Mouse (Mus musculus) CH12.LX (cell line): Measurements from ENCODE around the gene Il17a. TPM values are rescaled to one million over a fixed set of nuclear protein-coding genes. Genes with fewer than 3 reads are reported as not detected.

Source experiments
- DNase-seq: peaks from one replicate; pipeline ENCODE4 v3.0.0-alpha.2; 2013; ENCODE audit errors: extremely low read depth
- H3K27ac ChIP-seq: 2 replicates; pipeline ENCODE4 v1.5.1; 2012; ENCODE audit warnings: low read depth, mild to moderate bottlenecking, control low read depth, moderate library complexity; ENCODE audit not compliant: insufficient read depth
- H3K27me3 ChIP-seq: replicated peaks from 2 replicates; pipeline ENCODE3; 2012; ENCODE audit warnings: inconsistent platforms
- H3K36me3 ChIP-seq, 2 experiments: replicated peaks in 1 of 2; 2 replicates each; pipeline versions ENCODE3 to v1.6.1; 2012; ENCODE audit warnings: inconsistent platforms in 1 of 2, low read length in 1 of 2, mild to moderate bottlenecking in 1 of 2, mixed read lengths in 1 of 2, moderate library complexity in 1 of 2; ENCODE audit not compliant: control insufficient read depth in 1 of 2, insufficient read depth in 1 of 2
- H3K4me1 ChIP-seq, 2 experiments: 2 replicates each; pipeline ENCODE4 v1.6.1; 2012; ENCODE audit warnings: inconsistent platforms in 1 of 2, moderate library complexity in 1 of 2; ENCODE audit not compliant: insufficient read depth in 2 of 2, control insufficient read depth in 1 of 2
- H3K4me2 ChIP-seq: 2 replicates; pipeline ENCODE4 v1.6.1; 2012; ENCODE audit warnings: low read depth, mild to moderate bottlenecking, control low read depth; ENCODE audit not compliant: poor library complexity, insufficient read depth, severe bottlenecking
- H3K4me3 ChIP-seq, 3 experiments: fragments of 150-350 bp in 1 of 3; sonication (generic) in 1 of 3; replicated peaks in 1 of 3; 2 replicates each; pipeline versions ENCODE3 to v1.5.1; 2011 to 2012; ENCODE audit warnings: low read depth in 2 of 3, low read length in 2 of 3, mild to moderate bottlenecking in 2 of 3, moderate library complexity in 2 of 3, control low read depth in 1 of 3, improper control_type of control experiment in 1 of 3, inconsistent platforms in 1 of 3, mixed read lengths in 1 of 3; ENCODE audit not compliant: poor library complexity in 1 of 3
- H3K79me2 ChIP-seq: replicated peaks from 2 replicates; pipeline ENCODE4 v1.6.1; 2012; ENCODE audit warnings: mild to moderate bottlenecking, moderate library complexity; ENCODE audit not compliant: control insufficient read depth, poor library complexity, insufficient read depth, severe bottlenecking; ENCODE audit errors: extremely low read depth
- H3K9ac ChIP-seq: 2 replicates; pipeline ENCODE4 v1.6.1; 2012; ENCODE audit warnings: low read depth, mild to moderate bottlenecking, control low read depth, moderate library complexity; ENCODE audit not compliant: insufficient read depth
- H3K9me3 ChIP-seq: replicated peaks from 2 replicates; pipeline ENCODE3; 2012; ENCODE audit warnings: low read length, inconsistent platforms, mixed read lengths
- BHLHE40 ChIP-seq: IDR thresholded peaks from 2 replicates; pipeline ENCODE4 v1.6.1; 2011; ENCODE audit warnings: mild to moderate bottlenecking, low read depth, low read length, improper control_type of control experiment
- CHD1 ChIP-seq: IDR thresholded peaks from 2 replicates; pipeline ENCODE4 v1.6.1; 2012; ENCODE audit warnings: low read depth, low read length, improper control_type of control experiment, inconsistent platforms
- CHD2 ChIP-seq: IDR thresholded peaks from 2 replicates; pipeline ENCODE4 v1.6.1; 2011; ENCODE audit warnings: low read length, improper control_type of control experiment
- CTCF ChIP-seq, 2 experiments: IDR thresholded peaks in 1 of 2; conservative IDR thresholded peaks in 1 of 2; 2 replicates each; pipeline ENCODE4 v1.5.1; 2011 to 2012; ENCODE audit warnings: low read depth in 2 of 2, low read length in 2 of 2, improper control_type of control experiment in 1 of 2, inconsistent platforms in 1 of 2, mild to moderate bottlenecking in 1 of 2, moderate library complexity in 1 of 2
- EP300 ChIP-seq: IDR thresholded peaks from 2 replicates; pipeline ENCODE4 v1.6.1; 2011; ENCODE audit warnings: low read length, improper control_type of control experiment
- ETS1 ChIP-seq: conservative IDR thresholded peaks from 2 replicates; pipeline ENCODE4 v1.6.1; 2012; ENCODE audit warnings: low read depth, mild to moderate bottlenecking, inconsistent platforms, low read length, improper control_type of control experiment, moderate library complexity
- IRF4 ChIP-seq: IDR thresholded peaks from 2 replicates; pipeline ENCODE4 v1.6.1; 2014; ENCODE audit warnings: low read depth, mild to moderate bottlenecking, inconsistent platforms, low read length, improper control_type of control experiment
- JUN ChIP-seq: IDR thresholded peaks from 2 replicates; pipeline ENCODE4 v1.6.1; 2011; ENCODE audit warnings: low read depth, mild to moderate bottlenecking, low read length, improper control_type of control experiment, moderate library complexity; ENCODE audit not compliant: insufficient read depth
- JUND ChIP-seq: conservative IDR thresholded peaks from 2 replicates; pipeline ENCODE4 v1.6.1; 2011; ENCODE audit warnings: low read depth, low read length, improper control_type of control experiment
- MEF2A ChIP-seq: IDR thresholded peaks from 2 replicates; pipeline ENCODE4 v1.6.1; 2014; ENCODE audit warnings: low read depth, mild to moderate bottlenecking, inconsistent platforms, low read length, improper control_type of control experiment, borderline replicate concordance
- POLR2A ChIP-seq: IDR thresholded peaks from 2 replicates; pipeline ENCODE4 v1.6.1; 2011; ENCODE audit warnings: low read depth, mild to moderate bottlenecking, improper control_type of control experiment, low read length
- POLR2AphosphoS2 ChIP-seq: IDR thresholded peaks from 2 replicates; pipeline ENCODE4 v1.6.1; 2011; ENCODE audit warnings: low read depth, low read length, improper control_type of control experiment
- RAD21 ChIP-seq: IDR thresholded peaks from 2 replicates; pipeline ENCODE4 v1.6.1; 2011; ENCODE audit warnings: low read depth, mild to moderate bottlenecking, low read length, improper control_type of control experiment, moderate library complexity
- SIN3A ChIP-seq: IDR thresholded peaks from 2 replicates; pipeline ENCODE4 v1.6.1; 2012; ENCODE audit warnings: low read length, improper control_type of control experiment, inconsistent platforms
- SMC3 ChIP-seq: IDR thresholded peaks from 2 replicates; pipeline ENCODE4 v1.6.1; 2011; ENCODE audit warnings: low read depth, low read length, improper control_type of control experiment
- TBP ChIP-seq: conservative IDR thresholded peaks from 2 replicates; pipeline ENCODE4 v1.6.1; 2011; ENCODE audit warnings: low read depth, low read length, improper control_type of control experiment
- TCF12 ChIP-seq: IDR thresholded peaks from 2 replicates; pipeline ENCODE4 v1.6.1; 2014; ENCODE audit warnings: low read depth, mild to moderate bottlenecking, inconsistent platforms, low read length, improper control_type of control experiment
- USF2 ChIP-seq: conservative IDR thresholded peaks from 2 replicates; pipeline ENCODE4 v1.6.1; 2011; ENCODE audit warnings: low read depth, low read length, improper control_type of control experiment
- ZC3H11A ChIP-seq: IDR thresholded peaks from 2 replicates; pipeline ENCODE4 v1.6.1; 2012; ENCODE audit warnings: low read depth, mild to moderate bottlenecking, inconsistent platforms, low read length, improper control_type of control experiment
- ZMIZ1 ChIP-seq: IDR thresholded peaks from 2 replicates; pipeline ENCODE4 v1.6.1; 2012; ENCODE audit warnings: low read depth, mild to moderate bottlenecking, inconsistent platforms, low read length, improper control_type of control experiment
- ZNF384 ChIP-seq: IDR thresholded peaks from 2 replicates; pipeline ENCODE4 v1.6.1; 2012; ENCODE audit warnings: low read depth, low read length, improper control_type of control experiment, inconsistent platforms
- dilution Hi-C: fragments of 300-500 bp; cut with MboI; formaldehyde crosslinking; loops from 2 replicates; pipeline ENCODE4 v1.14.3; 2020; ENCODE audit warnings: low sequenced_read_pairs; ENCODE audit not compliant: extremely low pct_unique_long_range_greater_than_20kb, extremely low pct_ligation_motif_present
- in situ Hi-C: fragments of 300-500 bp; cut with MboI; formaldehyde crosslinking; loops from 3 replicates; pipeline ENCODE4 v1.14.3; 2019; ENCODE audit warnings: low sequenced_read_pairs, low pct_ligation_motif_present, low pct_unique_long_range_greater_than_20kb, mixed read lengths
- polyA plus RNA-seq: library from polyadenylated mRNA; unstranded; fragments of >175 nt; gene quantifications from 2 replicates; pipeline ENCODE4 v1.2.1, GENCODE M21; 2012; ENCODE audit warnings: low read depth; ENCODE audit not compliant: insufficient read length
- total RNA-seq, 2 experiments: library from RNA; depleted of rRNA; stranded (reverse); fragments of 300-350 nt in 1 of 2; fragments of >200 nt in 1 of 2; gene quantifications; 2 replicates each; pipeline ENCODE4 v1.2.3; 2012 to 2014

Il17a gene
- total and polyA plus RNA-seq, 3 experiments: 0.13 to 0.39 TPM; not detected in 1

- Histone ChIP-seq H3K4me2 (no peak overlapping the region), H3K36me3 (no peaks in the 10 kb centered on the region), H3K4me3 (no peak overlapping the region), H3K27me3 (no peaks in the 10 kb centered on the region), H3K4me1 (peaks cover 2 to 13% of the 10 kb centered on the region in 2 experiments)
- TF ChIP-seq BHLHE40 (0 out of 2 replicates have a peak, but pooled peaks have one; percentile 6), ETS1 (peak; percentile 35), TBP (no peak), SIN3A (no peak), POLR2AphosphoS2 (no peak), POLR2A (no peak), CHD1 (no peak), ZMIZ1 (no peak), IRF4 (peak; percentile 81), JUN (peak; percentile 37), CHD2 (no peak), ZNF384 (peak; percentile 94), MEF2A (peak; percentile 39; the same call in 1 of the 2 replicates), TCF12 (peak; percentile 37; the same call in 1 of the 2 replicates), EP300 (peak; percentile 69), JUND (peak; percentile 56)
- TF ChIP-seq, all 38 proteins: peak for 9
- Histone ChIP-seq H3K9me3 (no peaks in the 10 kb centered on the region), H3K79me2 (no peaks in the 10 kb centered on the region), H3K9ac (no peak overlapping the region), H3K27ac (no peak overlapping the region)
- in situ Hi-C loops (no loop called here), dilution Hi-C loops (no loop called here)
- peak; percentile 55 for DNase-seq
Observed at GRCm38 (mm10) chr1:20693634-20694313, 36.9 kb upstream of the Il17a start.

GRCm38 (mm10) chr1:20700011-20700410 is 30.7 kb upstream of the Il17a start:
- Histone ChIP-seq H3K79me2 (no peaks in the 10 kb centered on the region), H3K4me1 (peaks cover 0 to 4% of the 10 kb centered on the region in 2 experiments; a peak in 2 of 4 replicates), H3K4me3 (no peak overlapping the region), H3K4me2 (no peak overlapping the region), H3K36me3 (no peaks in the 10 kb centered on the region), H3K27me3 (no peaks in the 10 kb centered on the region), H3K9ac (no peak overlapping the region), H3K27ac (no peak overlapping the region), H3K9me3 (no peaks in the 10 kb centered on the region)
- dilution Hi-C loops (no loop called here), in situ Hi-C loops (no loop called here)
- TF ChIP-seq SIN3A (no peak), IRF4 (no peak), BHLHE40 (no peak), ZC3H11A (peak; percentile 45), SMC3 (peak; percentile 82), USF2 (no peak), JUND (no peak), CTCF (conservative IDR thresholded peaks at IDR 0.05 in 1 of 2, IDR thresholded peaks at IDR 0.05 in 1 of 2; ENCODE audit: low read depth in 2 of 2, low read length in 2 of 2) (peak; percentile 79 to 88), RAD21 (peak; percentile 89)
- peak; percentile 34 for DNase-seq
